Mouse (Mus musculus) large intestine, adult 2 months (tissue): ENCODE measurements around the gene Rngtt. TPM values are rescaled to one million over a fixed set of nuclear protein-coding genes. Genes with fewer than 3 reads are reported as not detected.
"Not testable (repeated sequence)": the region's sequence is repeated elsewhere in the genome, so short reads cannot be mapped to it uniquely, and the experiment has no call there.

Source experiments
- DNase-seq: peaks from one replicate; pipeline ENCODE4 v3.0.0-alpha.2; 2012; ENCODE audit warnings: low read depth, low spot score
- WGBS: fragments of 180-500 bp; shearing (Covaris S2); methylation state at CpG from one replicate; pipeline ENCODE4 v1.1.7; 2018; 5-methylcytosine and 5-hydroxymethylcytosine counted together
- polyA plus RNA-seq: library from polyadenylated mRNA; depleted of rRNA; stranded (reverse); fragments of >200 nt; gene quantifications from 2 replicates; pipeline ENCODE4 v1.2.3, GENCODE M21; 2012

The Rngtt gene
- polyA plus RNA-seq, 1 experiment = 2.0 TPM

DNA sequence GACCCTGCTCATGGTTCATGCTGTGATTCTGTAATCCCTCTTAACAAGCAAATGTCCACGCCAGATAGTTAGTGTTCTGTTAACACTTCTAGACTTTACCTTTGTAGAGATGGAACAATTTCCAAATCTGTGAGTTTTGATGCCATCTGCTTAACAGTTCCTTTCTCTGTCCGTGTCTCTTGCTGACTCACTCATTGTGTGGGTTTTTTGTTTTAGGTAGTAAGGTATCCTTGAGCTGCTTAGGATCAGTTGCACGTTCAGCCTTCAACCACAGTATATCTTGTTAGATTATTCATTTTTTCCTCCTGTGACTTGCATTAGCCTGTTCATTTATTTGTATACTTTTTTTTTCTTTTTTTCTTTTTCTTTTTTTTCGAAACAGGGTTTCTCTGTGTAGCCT, 107.3 kb downstream of the Rngtt start:
- DNase-seq = no peak
- WGBS = 86% methylated on average over 4 of the region's 4 CpGs

DNA sequence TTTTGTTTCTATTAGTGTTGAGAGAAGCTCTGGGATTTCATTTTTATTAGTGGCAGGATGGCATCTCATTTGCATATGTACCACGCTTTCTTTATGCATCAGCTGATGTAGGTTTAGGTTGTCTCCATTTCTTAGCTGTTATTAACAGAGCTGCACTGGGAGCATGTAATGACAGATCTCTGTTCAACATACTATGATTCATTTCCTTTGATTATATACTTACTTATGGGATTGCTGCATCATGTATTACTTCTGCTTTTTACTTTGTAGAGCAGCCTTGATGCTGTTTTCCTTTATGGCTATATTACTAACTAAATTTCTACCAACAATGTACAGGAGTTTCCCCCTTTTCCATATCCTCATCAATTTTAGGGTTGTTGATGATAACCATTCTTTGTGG, 109.5 kb downstream of the Rngtt start:
- DNase-seq = no peak
- WGBS = 91% methylated on average over 1 of the region's 1 CpGs

DNA sequence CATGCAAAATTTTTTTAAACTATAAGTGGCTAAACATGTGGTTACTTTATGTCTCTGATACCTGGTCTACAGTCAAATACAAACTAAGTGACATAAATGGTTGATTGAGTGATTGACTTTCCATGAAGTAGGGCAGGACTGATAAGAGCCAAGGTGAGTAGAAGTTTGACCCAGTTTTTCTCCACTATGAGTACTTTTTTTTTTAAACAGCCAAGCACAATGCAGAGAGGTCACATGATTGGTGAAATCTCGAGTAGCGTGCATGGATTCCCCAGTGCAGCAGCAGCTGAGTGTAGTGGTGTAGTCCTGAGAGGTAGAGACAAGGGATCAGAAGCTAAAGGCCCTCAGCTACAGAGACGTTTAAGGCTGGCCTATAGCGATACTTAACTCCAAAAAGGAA, 118.7 kb downstream of the Rngtt start:
- no peak for DNase-seq
- WGBS = 76% methylated on average over 4 of the region's 4 CpGs

DNA sequence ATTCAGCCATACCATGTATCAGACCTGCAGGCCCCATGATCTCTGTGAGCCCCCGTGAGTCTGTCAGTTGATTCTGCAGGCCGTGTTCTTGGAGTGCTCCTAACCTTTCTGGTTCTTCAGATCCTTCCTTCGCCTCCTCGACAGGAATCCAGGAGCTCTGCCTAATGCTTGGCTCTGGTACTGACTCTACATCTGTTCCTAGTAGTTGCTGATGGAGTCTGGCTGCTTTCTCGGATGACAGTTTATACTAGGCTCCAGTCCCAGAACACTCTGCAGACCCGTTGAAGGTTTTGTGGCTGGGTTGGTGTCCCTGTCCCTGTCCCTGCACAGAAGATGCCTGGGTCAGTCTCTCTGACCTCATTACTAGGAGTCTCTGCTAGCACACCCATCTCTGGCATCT, 131.8 kb downstream of the Rngtt start:
- no peak for DNase-seq
- 76% methylated on average over 6 of the region's 6 CpGs for WGBS

DNA sequence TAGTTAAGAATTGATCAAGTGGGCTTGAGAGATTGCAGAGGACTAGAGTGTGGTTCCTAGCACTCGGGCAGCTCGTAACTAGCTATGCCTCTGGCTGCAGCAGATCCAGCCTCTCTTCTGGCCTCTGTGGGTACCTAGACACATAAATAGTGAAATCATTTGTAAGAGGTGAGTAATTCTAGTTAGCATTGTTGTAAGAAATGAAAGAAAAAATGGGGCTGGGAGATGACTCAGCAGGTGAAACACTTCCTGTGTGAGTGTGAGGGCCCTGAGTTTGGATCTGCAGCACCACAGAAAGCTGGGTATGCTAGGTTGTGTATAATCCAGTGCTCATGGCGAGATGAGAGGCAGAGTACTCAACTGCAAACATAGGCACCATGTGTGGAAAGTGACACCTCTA, 136.2 kb downstream of the Rngtt start:
- DNase-seq = no peak
- WGBS = 94% methylated on average over 3 of the region's 3 CpGs

DNA sequence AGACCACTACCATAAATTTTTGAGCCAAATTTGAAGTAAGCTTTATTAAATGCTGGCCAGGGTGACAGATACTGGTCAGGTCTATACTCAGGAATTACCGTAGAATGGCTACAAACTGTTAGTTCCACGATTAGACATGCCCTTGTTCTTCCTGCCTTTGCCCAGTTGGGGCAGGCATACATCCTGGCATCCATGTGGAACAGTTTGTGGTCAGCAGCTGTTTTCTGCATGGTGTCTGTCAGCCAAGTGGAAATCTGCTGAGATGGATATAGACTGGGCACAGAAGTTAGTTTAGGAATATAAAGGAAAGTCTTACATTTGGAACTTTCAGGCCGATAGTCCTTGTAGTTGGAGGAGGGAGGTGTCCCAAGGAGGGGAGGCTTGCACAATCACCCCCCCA, 136.8 kb downstream of the Rngtt start:
- 86% methylated on average over 3 of the region's 3 CpGs for WGBS
- DNase-seq = no peak

DNA sequence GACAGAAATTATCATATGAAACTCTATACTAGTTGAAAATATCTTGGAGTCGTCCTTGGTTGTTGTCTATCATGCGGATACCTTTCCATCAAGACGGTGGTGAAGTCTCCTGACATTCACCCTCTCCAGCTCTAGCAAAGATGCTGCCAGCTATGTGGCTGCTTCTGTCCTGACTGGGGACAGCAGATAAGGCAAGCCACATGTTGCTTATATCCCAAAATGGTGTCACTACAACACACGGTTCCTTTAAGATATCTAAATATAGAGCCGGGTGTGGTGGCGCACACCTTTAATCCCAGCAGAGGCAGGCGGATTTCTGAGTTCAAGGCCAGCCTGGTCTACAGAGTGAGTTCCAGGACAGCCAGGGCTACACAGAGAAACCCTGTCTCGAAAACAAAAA, 140.2 kb downstream of the Rngtt start:
- DNase-seq = not testable (repeated sequence)
- WGBS = 91% methylated on average over 8 of the region's 8 CpGs

DNA sequence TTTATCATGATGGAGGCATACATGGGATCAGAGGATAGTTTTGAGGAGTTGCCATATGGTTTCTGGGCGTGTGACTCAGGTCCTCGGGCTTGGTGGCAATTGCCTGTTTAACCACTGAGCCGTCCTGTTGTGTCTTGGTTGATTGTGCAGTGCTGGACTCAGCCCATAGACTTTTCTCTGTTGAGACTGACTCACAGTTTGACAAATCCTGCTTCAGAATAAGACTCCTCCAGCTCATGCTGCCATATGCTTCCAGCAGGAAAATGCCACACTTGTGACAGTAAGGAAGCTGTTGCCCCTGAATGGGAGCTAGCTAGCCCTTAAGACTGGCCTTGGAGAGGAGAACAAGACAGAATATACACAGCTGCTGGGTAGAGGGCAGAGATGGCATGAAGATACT, 149.7 kb downstream of the Rngtt start:
- no peak for DNase-seq
- WGBS = 91% methylated on average over 3 of the region's 3 CpGs

DNA sequence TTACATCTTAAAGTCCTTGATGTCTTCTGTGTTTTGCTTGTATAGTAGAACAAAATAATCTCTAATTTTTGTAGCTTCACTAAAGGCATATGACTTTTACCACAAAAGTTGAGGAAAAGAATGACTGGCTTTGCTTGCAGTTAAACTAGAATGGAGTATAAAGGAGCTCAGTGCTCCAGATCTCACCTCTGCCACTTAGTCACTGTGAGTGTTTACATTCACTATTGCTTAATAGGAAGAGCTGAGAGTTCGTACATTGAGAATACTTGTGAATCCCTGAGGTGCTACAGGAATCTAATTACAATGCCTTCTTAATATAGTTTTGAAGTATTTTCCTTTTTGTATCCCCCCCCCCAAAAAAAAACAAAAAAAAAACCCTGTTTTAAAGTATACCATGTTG, 154.3 kb downstream of the Rngtt start:
- WGBS = 74% methylated on average over 1 of the region's 1 CpGs
- no peak for DNase-seq

DNA sequence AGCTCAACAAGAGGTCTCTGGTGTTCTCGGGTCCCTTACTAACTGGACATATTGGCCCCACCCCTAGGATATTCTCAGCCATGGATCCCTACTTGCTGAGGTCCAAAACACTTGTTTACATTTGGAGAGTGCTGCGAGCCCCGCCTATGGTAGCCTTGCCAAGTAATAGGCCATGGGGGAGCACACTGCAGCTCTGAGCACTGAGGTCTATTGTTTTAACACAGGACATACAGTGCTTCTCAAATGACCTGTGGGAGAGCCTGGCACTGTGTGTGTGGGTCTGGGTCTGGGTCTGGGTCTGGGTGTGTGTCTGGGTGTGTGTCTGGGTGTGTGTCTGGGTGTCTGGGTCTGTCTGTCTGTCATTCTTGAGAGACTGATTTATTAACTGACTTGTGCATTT, 155.8 kb downstream of the Rngtt start:
- DNase-seq = no peak
- WGBS = 36% methylated on average over 3 of the region's 3 CpGs

DNA sequence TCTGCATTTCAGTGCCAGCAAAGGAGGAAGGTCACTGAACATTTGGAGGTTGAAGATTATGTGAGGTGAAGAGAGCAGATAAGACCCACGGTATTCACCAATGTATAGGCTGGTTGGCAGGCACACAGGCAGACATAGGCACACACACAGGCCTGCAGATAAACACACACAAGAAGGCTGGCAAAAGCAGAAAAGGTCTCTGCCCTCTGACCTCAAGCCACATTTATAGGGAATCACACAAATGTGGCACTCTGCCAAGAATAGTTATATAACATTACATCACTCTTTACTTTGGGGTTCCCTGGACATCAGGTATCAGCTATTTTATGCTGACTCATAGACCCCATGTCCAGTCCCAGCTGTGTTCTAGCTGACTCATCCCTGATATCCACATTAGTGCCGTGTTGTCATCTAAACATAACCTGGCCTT, 156.9 kb downstream of the Rngtt start:
- 58% methylated on average over 2 of the region's 2 CpGs for WGBS
- DNase-seq = no peak

DNA sequence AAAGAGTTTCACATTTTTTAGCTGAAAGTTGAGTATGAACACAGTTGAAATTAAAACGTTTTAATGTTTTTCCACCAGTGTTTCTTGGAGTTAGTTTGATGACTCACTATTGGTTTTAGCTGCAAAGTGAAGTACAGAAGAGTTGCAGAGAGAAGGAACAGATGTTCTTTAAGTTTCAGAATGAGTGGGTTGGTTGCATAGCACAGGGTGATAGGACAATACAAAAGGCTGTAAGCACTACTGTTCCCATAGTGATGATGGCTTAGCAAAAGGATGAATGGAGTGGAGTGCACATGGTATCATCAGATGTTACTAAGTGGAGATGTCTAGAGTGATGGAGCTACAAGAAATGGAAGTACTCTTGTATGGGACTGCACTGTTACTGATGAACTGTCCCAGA, 157.5 kb downstream of the Rngtt start:
- WGBS = 45% methylated on average over 1 of the region's 1 CpGs

DNA sequence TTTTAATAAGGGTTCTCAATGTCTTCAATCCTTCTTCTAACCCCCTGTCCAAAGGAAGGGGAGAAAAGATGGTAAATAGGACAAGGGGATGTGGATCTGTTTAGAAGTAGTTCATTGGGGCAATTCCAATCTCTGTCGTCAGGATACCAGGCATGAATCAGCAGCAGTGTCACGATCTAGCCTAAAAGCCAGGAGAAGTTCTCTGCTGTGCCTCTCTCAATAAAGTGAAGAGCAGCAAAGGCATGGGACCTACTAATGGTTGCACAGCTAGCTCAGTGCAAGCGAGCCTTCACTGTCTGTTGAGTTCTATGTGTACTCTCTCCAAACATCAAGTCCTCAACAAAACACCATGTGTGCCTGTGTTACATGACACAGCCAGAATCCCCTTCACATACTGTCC, 158.0 kb downstream of the Rngtt start:
- no peak for DNase-seq
- 87% methylated on average over 3 of the region's 3 CpGs for WGBS

More for the DNA sequence above, 157.5 kb downstream of the Rngtt start:
- no peak for DNase-seq

DNA sequence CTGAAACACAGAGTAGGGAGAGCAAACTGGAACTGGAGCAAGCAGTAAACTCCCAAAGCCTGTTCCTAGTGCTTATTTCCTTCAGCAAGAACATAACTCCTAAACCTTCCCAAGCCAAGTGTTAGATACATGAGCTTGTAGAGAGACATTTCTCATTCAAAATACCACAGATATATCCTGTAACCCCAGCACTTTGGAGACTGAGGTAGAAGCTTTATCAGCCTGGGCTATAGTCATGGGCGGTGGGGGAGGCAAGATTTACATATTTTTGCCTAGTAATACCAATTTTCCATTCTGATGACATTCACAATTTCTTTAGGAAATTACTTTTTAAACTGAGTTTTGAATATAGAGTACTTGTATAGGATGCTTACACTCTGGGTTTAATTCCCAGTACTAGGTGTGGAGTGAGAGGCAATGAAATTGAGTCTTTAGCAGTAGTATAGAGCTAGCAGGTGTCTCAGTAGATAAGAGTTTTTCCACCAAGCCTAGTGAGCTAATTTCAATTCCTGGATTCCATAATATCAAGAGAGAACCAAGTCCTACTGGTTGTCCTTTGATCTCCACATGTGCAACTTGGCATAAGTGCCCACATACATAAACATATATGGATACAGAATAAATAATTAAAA, 160.7 kb downstream of the Rngtt start:
- 98% methylated on average over 1 of the region's 1 CpGs for WGBS
- no peak for DNase-seq

DNA sequence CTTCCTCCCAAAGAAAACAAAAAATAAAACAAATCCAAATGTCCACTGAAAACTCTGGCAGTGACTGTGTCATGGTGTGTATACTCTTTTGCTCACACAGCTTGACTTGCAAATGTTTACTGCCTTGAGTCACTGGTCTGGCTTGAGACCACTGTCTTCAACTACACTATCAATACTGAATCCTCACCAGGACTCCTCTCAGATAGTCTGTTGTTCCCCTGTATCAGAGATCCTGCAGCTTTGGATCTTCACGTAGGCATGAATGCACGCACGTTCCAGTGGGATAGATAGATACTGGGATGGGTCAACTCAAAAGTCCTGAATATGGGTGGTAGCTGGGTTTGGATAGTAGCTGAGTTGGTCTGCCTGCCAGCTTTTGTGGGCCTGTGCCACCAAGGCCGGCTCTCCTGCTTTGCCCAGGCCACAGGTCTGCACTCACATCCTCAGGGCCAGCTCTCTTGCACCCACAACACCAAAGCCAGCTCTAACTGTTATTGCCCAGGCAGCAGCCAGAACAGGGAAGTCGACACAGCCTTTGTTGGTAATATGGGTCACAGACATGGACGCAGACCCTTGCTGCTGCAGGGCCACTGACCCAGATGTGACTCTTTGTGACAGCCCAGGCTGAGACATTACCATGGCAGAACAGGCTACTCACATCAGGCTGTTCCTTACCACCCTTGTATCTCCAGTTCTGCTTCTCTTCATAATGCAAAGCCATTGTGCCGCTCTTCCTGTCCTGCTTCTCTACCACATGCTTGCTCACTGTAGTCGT, 168.1 kb downstream of the Rngtt start:
- WGBS = 90% methylated on average over 8 of the region's 8 CpGs
- no peak for DNase-seq

DNA sequence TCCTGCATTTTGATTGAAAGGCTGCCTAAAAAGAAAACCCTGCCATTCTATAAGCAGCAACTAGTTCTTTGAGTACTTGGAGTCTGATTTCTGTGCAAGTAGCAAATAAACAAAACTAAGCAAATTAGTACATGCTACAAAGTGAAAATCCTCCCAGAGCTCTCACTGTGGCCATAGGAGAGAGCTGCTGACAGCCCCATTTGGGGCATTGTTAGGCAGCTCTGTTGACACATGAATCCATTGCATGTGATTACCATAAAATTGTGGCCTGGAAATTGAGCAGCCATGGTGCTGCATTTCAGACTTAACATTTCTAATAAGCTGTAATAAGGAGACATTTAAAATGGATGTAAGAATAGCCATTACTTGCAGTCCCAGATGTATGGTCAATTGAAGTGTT, 171.6 kb downstream of the Rngtt start:
- no peak for DNase-seq

DNA sequence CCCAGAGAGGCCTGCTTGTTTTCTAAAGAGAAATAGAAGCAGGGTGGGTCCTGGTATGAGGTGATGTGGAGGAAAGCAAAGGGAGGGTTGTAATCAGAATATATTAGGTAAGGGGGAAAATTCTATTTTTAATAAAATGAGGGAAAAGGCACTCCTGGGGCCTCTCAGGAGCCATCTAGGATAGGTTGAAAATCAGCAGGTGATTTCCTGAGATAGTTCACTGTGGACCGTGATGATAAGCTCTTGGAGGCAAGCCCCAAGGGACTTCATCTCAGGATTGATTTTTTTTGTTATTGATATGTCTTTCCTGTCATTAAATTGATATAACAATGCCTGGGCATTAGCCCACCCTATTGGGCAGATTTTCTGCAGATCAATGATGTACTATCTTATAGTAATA, 175.9 kb downstream of the Rngtt start:
- 97% methylated on average over 1 of the region's 1 CpGs for WGBS
- no peak for DNase-seq

DNA sequence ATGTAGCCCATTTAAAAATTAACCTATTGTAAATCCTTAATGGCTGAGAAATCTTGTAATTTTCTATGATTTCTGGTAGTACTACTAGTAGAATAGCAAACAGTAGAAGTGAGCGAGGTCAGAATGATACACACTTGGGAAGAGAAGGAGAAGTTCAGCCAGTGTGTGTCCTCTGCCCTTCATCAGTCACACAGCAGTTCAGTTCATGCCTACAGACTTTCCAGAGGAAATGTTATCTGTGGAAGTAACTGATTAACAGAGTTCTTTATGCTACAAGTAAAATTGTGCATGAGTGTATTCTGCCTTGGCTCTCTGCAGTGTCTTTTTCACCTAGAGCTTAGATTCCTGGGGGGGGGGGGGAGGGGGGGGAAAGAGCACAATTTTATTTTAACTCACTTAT, 181.0 kb downstream of the Rngtt start:
- DNase-seq = no peak
- 65% methylated on average over 1 of the region's 1 CpGs for WGBS

DNA sequence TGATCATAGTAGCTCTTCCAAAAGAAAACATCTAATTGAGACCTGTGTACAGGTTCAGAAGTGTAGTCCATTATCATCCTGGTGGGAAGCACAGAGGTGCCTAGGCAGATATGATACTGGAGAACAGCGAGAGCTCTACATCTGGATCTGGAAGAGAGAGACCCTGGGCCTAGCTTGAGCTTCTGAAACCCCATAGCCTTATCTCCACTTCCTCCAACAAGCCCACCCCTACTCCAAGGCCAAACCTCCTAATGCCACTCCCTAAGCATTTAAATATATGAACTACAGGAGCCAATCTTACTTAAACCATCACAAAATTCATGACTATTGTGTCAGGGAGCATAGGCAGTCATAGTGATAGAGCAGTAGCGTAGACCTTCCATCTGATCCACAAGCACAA, 184.3 kb downstream of the Rngtt start:
- no peak for DNase-seq

DNA sequence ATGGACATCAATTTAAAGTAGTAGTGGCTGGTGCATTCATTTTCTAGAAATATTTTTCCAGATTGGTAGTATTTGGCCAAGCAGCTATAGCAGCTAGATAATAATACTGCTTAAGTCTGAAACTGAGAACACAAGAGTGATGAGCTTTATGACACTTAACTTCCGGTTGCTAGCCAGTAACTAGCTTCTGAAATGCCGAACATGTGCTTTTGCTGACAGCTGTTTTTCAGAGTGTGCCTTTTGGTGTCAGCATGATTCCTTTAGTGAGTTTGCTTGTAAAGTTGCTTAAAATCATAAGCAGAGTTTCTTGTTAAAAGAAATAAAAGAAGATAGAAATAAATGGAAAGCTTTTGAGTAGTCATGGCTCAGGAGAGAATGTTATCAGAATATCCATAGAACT, 186.9 kb downstream of the Rngtt start:
- no peak for DNase-seq
- 74% methylated on average over 2 of the region's 2 CpGs for WGBS

More for the DNA sequence above, 184.3 kb downstream of the Rngtt start:
- 100% methylated on average over 2 of the region's 2 CpGs for WGBS

DNA sequence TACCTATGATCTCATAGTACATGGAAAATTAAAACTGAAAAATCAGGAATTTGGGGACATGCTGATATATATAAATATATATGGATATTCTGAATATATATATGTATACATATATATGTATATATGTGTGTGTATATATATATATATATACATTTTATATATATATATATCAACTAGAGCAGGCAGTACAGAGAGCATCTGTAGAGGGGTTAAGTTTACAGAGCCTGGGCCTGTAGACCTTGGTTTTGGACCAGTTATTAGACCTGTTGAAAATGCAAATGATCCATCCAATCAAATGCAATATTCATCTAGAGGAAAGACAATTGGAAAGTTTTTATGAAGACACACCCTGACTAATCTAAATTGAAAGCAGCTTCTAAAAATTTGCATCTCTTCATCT, 187.5 kb downstream of the Rngtt start:
- no peak for DNase-seq
